Mouse (Mus musculus): Measurements from ENCODE around the gene Oasl2. TPM values are rescaled to one million over a fixed set of nuclear protein-coding genes. Genes with fewer than 3 reads are reported as not detected.
"Not testable (repeated sequence)": the region's sequence is repeated elsewhere in the genome, so short reads cannot be mapped to it uniquely, and the experiment has no call there.

Oasl2 gene
- total and polyA plus RNA-seq, 3 experiments = 0.31 TPM; not detected in 2

- in situ Hi-C loops (cut with MboI; ENCODE audit: low pct_ligation_motif_present, low pct_unique_long_range_greater_than_20kb, low sequenced_read_pairs) = loop anchor here (25.0 kb wide), 1 partner anchor 204 kb away; the partner anchor contains the start of gene Tchp
- Histone ChIP-seq H3K4me3 (replicated peaks in 1 of 3; ENCODE audit: low read depth in 2 of 3, low read length in 2 of 3, poor library complexity in 1 of 3) (no peak overlapping the region), H3K9me3 (replicated peaks; ENCODE audit: low read length) (no peaks in the 10 kb centered on the region), H3K27ac (ENCODE audit: insufficient read depth, low read depth) (no peak overlapping the region), H3K36me3 (replicated peaks in 1 of 2; ENCODE audit: control insufficient read depth in 1 of 2, insufficient read depth in 1 of 2, low read length in 1 of 2) (no peaks in the 10 kb centered on the region), H3K9ac (ENCODE audit: insufficient read depth, low read depth) (no peak overlapping the region), H3K4me1 (ENCODE audit: control insufficient read depth in 1 of 2, insufficient read depth in 2 of 2) (peaks cover 7 to 20% of the 10 kb centered on the region in 2 experiments), H3K27me3 (replicated peaks) (no peaks in the 10 kb centered on the region), H3K79me2 (replicated peaks; ENCODE audit: control insufficient read depth, extremely low read depth, insufficient read depth, poor library complexity, severe bottlenecking) (no peaks in the 10 kb centered on the region), H3K4me2 (ENCODE audit: insufficient read depth, low read depth, poor library complexity, severe bottlenecking) (no peak overlapping the region)
- dilution Hi-C loops (cut with MboI; ENCODE audit: extremely low pct_ligation_motif_present, extremely low pct_unique_long_range_greater_than_20kb, low sequenced_read_pairs) = no loop called here
- DNase-seq (ENCODE audit: extremely low read depth) = no peak
- TF ChIP-seq BHLHE40 (IDR thresholded peaks at IDR 0.05; ENCODE audit: low read depth, low read length) (no peak), ZC3H11A (IDR thresholded peaks at IDR 0.05; ENCODE audit: low read depth, low read length) (no peak), KAT2A (IDR thresholded peaks at IDR 0.05; ENCODE audit: insufficient replicate concordance, low read length) (no peak), ZMIZ1 (IDR thresholded peaks at IDR 0.05; ENCODE audit: low read depth, low read length) (no peak), NRF1 (IDR thresholded peaks at IDR 0.05; ENCODE audit: low read depth, low read length) (no peak)
These were observed 20.0 kb downstream of the Oasl2 start for GRCm38 (mm10) chr5:114916777-114917176.

- peaks cover 11 to 26% of the 10 kb centered on the region in 2 experiments for H3K4me1 ChIP-seq (ENCODE audit: control insufficient read depth in 1 of 2, insufficient read depth in 2 of 2)
- H3K9me3 ChIP-seq (replicated peaks; ENCODE audit: low read length); H3K79me2 ChIP-seq (replicated peaks; ENCODE audit: control insufficient read depth, extremely low read depth, insufficient read depth, poor library complexity, severe bottlenecking); dilution Hi-C loops (cut with MboI; ENCODE audit: extremely low pct_ligation_motif_present, extremely low pct_unique_long_range_greater_than_20kb, low sequenced_read_pairs); H3K4me3 ChIP-seq (replicated peaks in 1 of 3; ENCODE audit: low read depth in 2 of 3, low read length in 2 of 3, poor library complexity in 1 of 3); H3K4me2 ChIP-seq (ENCODE audit: insufficient read depth, low read depth, poor library complexity, severe bottlenecking); H3K36me3 ChIP-seq (replicated peaks in 1 of 2; ENCODE audit: control insufficient read depth in 1 of 2, insufficient read depth in 1 of 2, low read length in 1 of 2); H3K27ac ChIP-seq (ENCODE audit: insufficient read depth, low read depth); H3K9ac ChIP-seq (ENCODE audit: insufficient read depth, low read depth); H3K27me3 ChIP-seq (replicated peaks); DNase-seq (ENCODE audit: extremely low read depth): not testable (repeated sequence)
- in situ Hi-C loops (cut with MboI; ENCODE audit: low pct_ligation_motif_present, low pct_unique_long_range_greater_than_20kb, low sequenced_read_pairs) = loop anchor here (25.0 kb wide), 1 partner anchor 205 kb away; the partner anchor contains the start of gene Tchp
These were observed 20.6 kb downstream of the Oasl2 start for GRCm38 (mm10) chr5:114917357-114917756.

DNA sequence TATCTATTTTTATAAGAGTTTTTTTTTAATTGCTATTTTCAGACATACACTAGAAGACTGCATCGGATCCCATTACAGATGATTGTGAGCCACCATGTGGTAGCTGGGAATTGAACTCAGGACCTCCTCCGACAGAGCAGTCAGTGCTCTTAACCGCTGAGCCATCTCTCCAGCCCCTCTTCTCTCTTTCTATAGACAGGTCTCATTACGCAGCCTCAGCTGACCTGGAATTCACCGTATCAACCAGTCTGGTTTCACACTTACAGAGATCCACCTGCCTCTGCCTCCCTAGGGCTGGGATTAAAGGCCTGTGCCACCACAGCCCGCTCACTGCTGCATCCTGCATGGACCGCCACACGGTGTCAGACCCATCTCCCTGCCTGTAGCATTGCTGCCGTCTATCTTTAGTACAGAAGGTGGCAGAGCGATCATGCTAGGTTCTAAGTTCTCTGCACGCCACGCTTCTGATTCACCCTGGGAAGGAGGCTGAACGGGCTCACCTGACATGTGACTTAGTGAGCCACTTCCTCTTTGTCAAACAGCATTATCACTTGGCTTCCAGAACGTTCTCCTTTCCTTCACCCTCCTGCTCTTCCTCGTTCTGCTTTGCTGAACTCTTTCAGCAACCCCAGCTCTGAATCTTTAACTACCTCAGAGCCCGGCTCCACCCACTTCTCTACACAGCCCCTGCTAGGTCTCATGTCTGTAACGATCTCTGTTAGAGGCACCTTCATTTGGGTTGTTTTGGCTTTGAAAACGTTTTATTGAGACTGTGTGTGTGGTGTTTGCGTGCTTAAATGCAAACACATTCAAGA is 25.0 kb downstream of the Oasl2 start:
- peak overlapping the region in 2 of 3 experiments; percentile 6 to 42 for H3K4me3 ChIP-seq (replicated peaks in 1 of 3; ENCODE audit: low read depth in 2 of 3, low read length in 2 of 3, poor library complexity in 1 of 3)
- H3K4me2 ChIP-seq (ENCODE audit: insufficient read depth, low read depth, poor library complexity, severe bottlenecking) = peak overlapping the region; percentile 79
- in situ Hi-C loops (cut with MboI; ENCODE audit: low pct_ligation_motif_present, low pct_unique_long_range_greater_than_20kb, low sequenced_read_pairs) (loop anchor here (25.0 kb wide), 1 partner anchor 209 kb away; the partner anchor contains the start of gene Tchp), dilution Hi-C loops (cut with MboI; ENCODE audit: extremely low pct_ligation_motif_present, extremely low pct_unique_long_range_greater_than_20kb, low sequenced_read_pairs) (no loop called here)
- peaks cover 9 to 17% of the 10 kb centered on the region in 2 experiments for H3K4me1 ChIP-seq (ENCODE audit: control insufficient read depth in 1 of 2, insufficient read depth in 2 of 2)
- H3K27me3 ChIP-seq (replicated peaks) = no peaks in the 10 kb centered on the region
- DNase-seq (ENCODE audit: extremely low read depth) = peak; percentile 84
- no peaks in the 10 kb centered on the region for H3K79me2 ChIP-seq (replicated peaks; ENCODE audit: control insufficient read depth, extremely low read depth, insufficient read depth, poor library complexity, severe bottlenecking)
- no peaks in the 10 kb centered on the region for H3K36me3 ChIP-seq (replicated peaks in 1 of 2; ENCODE audit: control insufficient read depth in 1 of 2, insufficient read depth in 1 of 2, low read length in 1 of 2)
- peak overlapping the region; percentile 39 for H3K9ac ChIP-seq (ENCODE audit: insufficient read depth, low read depth)
- H3K27ac ChIP-seq (ENCODE audit: insufficient read depth, low read depth) = no peak overlapping the region; the same call in 1 of the 2 replicates
- H3K9me3 ChIP-seq (replicated peaks; ENCODE audit: low read length) = no peaks in the 10 kb centered on the region
- TF ChIP-seq CHD2 (IDR thresholded peaks at IDR 0.05; ENCODE audit: low read length) (no peak), HCFC1 (IDR thresholded peaks at IDR 0.05; ENCODE audit: low read depth, low read length) (peak; percentile 50), E2F4 (IDR thresholded peaks at IDR 0.05; ENCODE audit: insufficient replicate concordance, low read depth, low read length) (no peak), MAZ (IDR thresholded peaks at IDR 0.05; ENCODE audit: low read depth, low read length) (no peak), BHLHE40 (IDR thresholded peaks at IDR 0.05; ENCODE audit: low read depth, low read length) (peak; percentile 96), USF2 (conservative IDR thresholded peaks at IDR 0.05; ENCODE audit: low read depth, low read length) (no peak), IRF4 (IDR thresholded peaks at IDR 0.05; ENCODE audit: low read depth, low read length) (peak; percentile 69), RCOR1 (conservative IDR thresholded peaks at IDR 0.05; ENCODE audit: low read depth, low read length) (no peak), USF1 (IDR thresholded peaks at IDR 0.05; ENCODE audit: low read depth, low read length) (peak; percentile 52), SIN3A (IDR thresholded peaks at IDR 0.05; ENCODE audit: low read length) (peak; percentile 84; the same call in 1 of the 2 replicates), JUN (IDR thresholded peaks at IDR 0.05; ENCODE audit: insufficient read depth, low read depth, low read length) (no peak), ETS1 (conservative IDR thresholded peaks at IDR 0.05; ENCODE audit: low read depth, low read length) (peak; percentile 80), RAD21 (IDR thresholded peaks at IDR 0.05; ENCODE audit: low read depth, low read length) (peak; percentile 31), SMC3 (IDR thresholded peaks at IDR 0.05; ENCODE audit: low read depth, low read length) (peak; percentile 46), POLR2A (IDR thresholded peaks at IDR 0.05; ENCODE audit: low read depth, low read length) (no peak), ZC3H11A (IDR thresholded peaks at IDR 0.05; ENCODE audit: low read depth, low read length) (no peak), CTCF (conservative IDR thresholded peaks at IDR 0.05 in 1 of 2, IDR thresholded peaks at IDR 0.05 in 1 of 2; ENCODE audit: low read depth in 2 of 2, low read length in 2 of 2) (peak in 1 of 2 experiments; percentile 62; a peak in 2 of 4 replicates), ZMIZ1 (IDR thresholded peaks at IDR 0.05; ENCODE audit: low read depth, low read length) (peak; percentile 52; the same call in 1 of the 2 replicates), UBTF (IDR thresholded peaks at IDR 0.05; ENCODE audit: low read depth, low read length) (no peak), JUND (conservative IDR thresholded peaks at IDR 0.05; ENCODE audit: low read depth, low read length) (peak; percentile 52), KAT2A (IDR thresholded peaks at IDR 0.05; ENCODE audit: insufficient replicate concordance, low read length) (no peak)
